Mouse (Mus musculus): ENCODE measurements around the gene Prokr2. TPM values are rescaled to one million over a fixed set of nuclear protein-coding genes. Genes with fewer than 3 reads are reported as not detected.
A peak's percentile ranks its signal among the peaks of the same experiment; 100 is the strongest.

Gene Prokr2
- 1 to 10 TPM; 2.2 to 2.4 TPM for total RNA-seq (2021)

GRCm38 (mm10) chr2:132385194-132385838, at the start of gene Prokr2:
Gene Prokr2, minus strand, starts transcription at chr2:132385447.
- no peak for DNase-seq

GRCm38 (mm10) chr2:132427160-132427941, 42.1 kb upstream of the Prokr2 start:
- DNase-seq = no peak

- no peak for DNase-seq
Observed at GRCm38 (mm10) chr2:132425576-132425975, 40.3 kb upstream of the Prokr2 start.

GRCm38 (mm10) chr2:132423411-132424047, 38.3 kb upstream of the Prokr2 start:
- DNase-seq = peak in 1 of 2 experiments; percentile 13

GRCm38 (mm10) chr2:132422846-132423245, 37.6 kb upstream of the Prokr2 start:
- DNase-seq = no peak

- DNase-seq = no peak
Observed at GRCm38 (mm10) chr2:132418414-132418813, 33.2 kb upstream of the Prokr2 start.

- DNase-seq = no peak
Observed at GRCm38 (mm10) chr2:132410126-132410525, 24.9 kb upstream of the Prokr2 start.

GRCm38 (mm10) chr2:132398136-132398535, 12.9 kb upstream of the Prokr2 start:
- DNase-seq = no peak

- DNase-seq = no peak
Observed at GRCm38 (mm10) chr2:132395753-132396152, 10.5 kb upstream of the Prokr2 start.

GRCm38 (mm10) chr2:132390607-132391160, 5.4 kb upstream of the Prokr2 start:
- DNase-seq = no peak

- DNase-seq = no peak
Observed at GRCm38 (mm10) chr2:132389562-132389961, 4.3 kb upstream of the Prokr2 start.

- DNase-seq = no peak
Observed at GRCm38 (mm10) chr2:132384511-132385193, 595 bp downstream of the Prokr2 start.

- no peak for DNase-seq
Observed at GRCm38 (mm10) chr2:132382308-132382707, 2.9 kb downstream of the Prokr2 start.

- no peak for DNase-seq
Observed at GRCm38 (mm10) chr2:132379690-132380089, 5.6 kb downstream of the Prokr2 start.

GRCm38 (mm10) chr2:132378602-132379150, 6.6 kb downstream of the Prokr2 start:
- no peak for DNase-seq

GRCm38 (mm10) chr2:132377436-132377835, 7.8 kb downstream of the Prokr2 start:
- peak; percentile 40 to 50 for DNase-seq

- no peak for DNase-seq
Observed at GRCm38 (mm10) chr2:132375721-132376120, 9.5 kb downstream of the Prokr2 start.

GRCm38 (mm10) chr2:132375135-132375534, 10.1 kb downstream of the Prokr2 start:
- DNase-seq = no peak

- no peak for DNase-seq
Observed at GRCm38 (mm10) chr2:132373748-132374147, 11.5 kb downstream of the Prokr2 start.

GRCm38 (mm10) chr2:132368433-132368832, 16.8 kb downstream of the Prokr2 start:
- no peak for DNase-seq

- peak; percentile 38 to 45 for DNase-seq
Observed at GRCm38 (mm10) chr2:132343846-132344245, 41.4 kb downstream of the Prokr2 start.

GRCm38 (mm10) chr2:132341293-132341692, 44.0 kb downstream of the Prokr2 start:
- no peak for DNase-seq
